Mouse (Mus musculus) MEL-GATA-1-ER (cell line): Measurements from ENCODE around the gene Amtn.
"Not testable (repeated sequence)": the region's sequence is repeated elsewhere in the genome, so short reads cannot be mapped to it uniquely, and the experiment has no call there.

Experiments used
- DNase-seq: peaks from one replicate; pipeline ENCODE4 v3.0.0-alpha.2; 2012; ENCODE audit warnings: low read depth; ENCODE audit errors: extremely low read depth

Amtn gene

GRCm38 (mm10) chr5:88375808-88376207 lies at the start of gene Amtn:
Gene Amtn, plus strand, starts transcription at chr5:88376108.
- no peak for DNase-seq

- not testable (repeated sequence) for DNase-seq
These were observed 27.4 kb upstream of the Amtn start for GRCm38 (mm10) chr5:88348533-88348932.

GRCm38 (mm10) chr5:88364768-88365167 lies 11.1 kb upstream of the Amtn start:
- peak; percentile 14 for DNase-seq

- DNase-seq = no peak
These were observed 9.0 kb upstream of the Amtn start for GRCm38 (mm10) chr5:88366886-88367285.

- DNase-seq = peak; percentile 56
These were observed 5.2 kb upstream of the Amtn start for GRCm38 (mm10) chr5:88370578-88371232.

GRCm38 (mm10) chr5:88372563-88372962 lies 3.3 kb upstream of the Amtn start:
- no peak for DNase-seq

- DNase-seq = not testable (repeated sequence)
These were observed 16.1 kb downstream of the Amtn start for GRCm38 (mm10) chr5:88391960-88392359.

GRCm38 (mm10) chr5:88398581-88398980 lies 22.7 kb downstream of the Amtn start:
- no peak for DNase-seq

GRCm38 (mm10) chr5:88399849-88400248 lies 23.9 kb downstream of the Amtn start:
- DNase-seq = peak; percentile 40

- DNase-seq = no peak
These were observed 25.6 kb downstream of the Amtn start for GRCm38 (mm10) chr5:88401464-88401863.

- DNase-seq = no peak
These were observed 44.6 kb downstream of the Amtn start for GRCm38 (mm10) chr5:88420319-88421065.

- DNase-seq = not testable (repeated sequence)
These were observed 49.0 kb downstream of the Amtn start for GRCm38 (mm10) chr5:88424892-88425291.

- no peak for DNase-seq
These were observed 50.8 kb downstream of the Amtn start for GRCm38 (mm10) chr5:88426753-88427152.
